Mouse (Mus musculus) kidney, postnatal 10 days (tissue): ENCODE measurements at regions not wholly inside any gene's neighbourhood (a gene's known extent, or its start where the extent isn't known, plus 50 kb on each side); places are given as distances from the start of the nearest gene placed in this dataset.

ENCODE experiments used
- DNase-seq: peaks from one replicate; pipeline ENCODE4 v3.0.0; 2021; ENCODE audit warnings: mixed read lengths

DNA sequence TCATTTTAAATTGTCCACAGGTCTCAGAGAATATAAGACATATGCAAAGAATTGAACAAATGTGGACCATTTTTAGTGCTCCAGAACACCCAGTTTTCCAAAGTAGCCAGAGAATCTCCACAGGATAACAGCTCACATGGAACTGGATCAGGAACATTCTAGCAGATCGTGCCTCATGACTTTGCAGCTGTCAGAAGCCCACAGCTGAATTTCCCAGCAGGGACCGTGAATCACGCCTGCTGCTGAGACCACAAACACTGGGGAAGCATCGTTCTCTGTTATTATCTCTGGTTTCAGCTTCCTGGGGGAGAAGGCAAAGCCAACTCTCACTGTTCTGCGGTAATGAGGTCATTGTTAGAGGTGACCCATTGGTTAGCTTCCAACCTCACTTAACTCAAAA is 60.4 kb upstream of the Gpr139 start:
- DNase-seq = no peak

DNA sequence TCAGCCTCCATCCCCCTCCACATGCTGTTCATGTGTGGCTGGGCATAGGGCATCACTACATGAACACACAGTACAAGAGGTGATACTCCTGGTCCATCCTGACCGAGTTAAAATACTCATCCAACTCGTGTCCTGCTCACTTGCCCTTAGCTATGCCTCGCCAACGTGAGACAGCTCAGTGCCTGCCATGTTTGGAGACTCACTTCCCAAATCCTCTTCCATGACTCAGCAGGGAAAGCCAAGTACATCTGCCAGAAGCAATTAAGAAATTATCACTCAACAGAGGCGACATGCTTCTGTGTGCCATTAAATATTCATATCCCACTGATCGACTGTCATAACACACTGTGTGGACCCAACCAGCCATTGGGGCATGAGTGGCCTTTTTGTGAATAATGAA is 51.9 kb upstream of the Gpr139 start:
- DNase-seq = no peak
